Mouse (Mus musculus) cortical plate, adult 2 months (tissue): ENCODE results near the gene Pigk.

Experiments
- CTCF ChIP-seq: fragments of 200-500 bp; IDR thresholded peaks from 2 replicates; pipeline ENCODE4 v1.5.1; 2011; ENCODE audit warnings: mild to moderate bottlenecking, control low read depth, low read length; ENCODE audit not compliant: insufficient read depth; ENCODE audit errors: extremely low read depth
- POLR2A ChIP-seq: fragments of 200-500 bp; IDR thresholded peaks from 2 replicates; pipeline ENCODE4 v1.6.1; 2011; ENCODE audit warnings: mild to moderate bottlenecking, low read length, control low read depth; ENCODE audit not compliant: insufficient read depth; ENCODE audit errors: extremely low read depth

DNA sequence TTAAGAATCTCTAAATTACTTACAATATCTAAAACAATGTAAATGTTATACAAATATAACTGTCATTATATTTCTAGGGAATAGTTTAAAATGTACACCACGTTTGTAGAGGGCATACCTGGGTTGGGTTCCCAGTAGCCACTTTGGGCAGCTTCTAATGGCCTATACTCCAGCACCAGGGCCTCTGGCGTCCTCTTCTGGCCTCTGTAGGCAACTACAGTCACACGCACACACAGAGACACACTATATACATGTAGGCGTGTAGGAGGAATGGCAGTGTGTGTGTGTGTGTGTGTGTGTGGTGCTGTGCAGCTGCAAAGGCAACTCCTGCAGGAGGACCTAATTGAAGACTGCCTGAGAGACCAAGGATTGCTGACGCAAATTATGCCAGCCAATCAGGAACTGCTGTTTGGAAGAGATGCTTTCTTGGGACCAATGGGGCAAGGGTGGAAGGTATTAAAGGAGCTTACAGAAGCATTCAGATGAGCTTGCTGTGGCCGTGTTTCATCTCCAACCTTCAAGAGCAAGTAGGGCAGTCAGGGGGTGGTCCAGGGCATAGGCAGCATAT lies 161.9 kb downstream of the Pigk start:
- TF ChIP-seq POLR2A = no peak
- 0 out of 2 replicates have a peak, but pooled peaks have one; percentile 5 for TF ChIP-seq CTCF
